Mouse (Mus musculus): ENCODE data around the gene Smagp. TPM values are rescaled to one million over a fixed set of nuclear protein-coding genes. Genes with fewer than 3 reads are reported as not detected.
"Not testable (repeated sequence)": the region's sequence is repeated elsewhere in the genome, so short reads cannot be mapped to it uniquely, and the experiment has no call there.

Smagp gene
- polyA plus RNA-seq, 1 experiment from 2014 or later = 2.4 TPM

DNA sequence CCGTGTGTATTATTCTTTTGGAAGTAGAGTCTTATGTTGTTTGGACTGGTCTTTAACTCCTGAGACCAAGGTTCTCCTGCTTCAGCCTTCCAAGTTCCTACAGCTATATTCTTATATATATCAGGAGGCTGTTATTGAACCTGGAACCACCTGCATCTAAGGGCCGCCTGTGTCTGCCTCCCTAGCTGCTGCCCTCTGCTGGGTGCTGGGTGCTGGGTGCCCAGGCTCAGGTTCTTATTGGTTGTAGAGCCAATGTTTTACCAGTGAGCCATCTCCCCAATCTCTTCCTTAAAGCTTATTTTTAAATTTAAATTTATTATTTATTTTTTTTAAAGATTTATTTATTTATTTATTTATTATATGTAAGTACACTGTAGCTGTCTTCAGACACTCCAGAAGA lies 24.3 kb downstream of the Smagp start:
- Histone ChIP-seq H3K4me1 (replicated peaks; ENCODE audit: control insufficient read depth, insufficient read depth, low read length) (peaks cover 24% of the 10 kb centered on the region), H3K4me2 (ENCODE audit: low read length) (no peak overlapping the region), H3K9ac (replicated peaks; ENCODE audit: low read depth, low read length) (no peak overlapping the region), H3K27ac (ENCODE audit: low read length) (no peak overlapping the region), H3K4me3 (replicated peaks; ENCODE audit: low read length) (no peak overlapping the region), H3K27me3 (replicated peaks; ENCODE audit: control insufficient read depth, insufficient read depth, low read length) (no peaks in the 10 kb centered on the region), H3K36me3 (ENCODE audit: control insufficient read depth, insufficient read depth) (0 out of 2 replicates have a peak, but pooled peaks cover under 1% of the 10 kb centered on the region), H3K9me3 (ENCODE audit: control insufficient read depth, low read length) (no peaks in the 10 kb centered on the region)
- ATAC-seq = no peak
- 67% methylated on average over 2 of the region's 2 CpGs for WGBS

GRCm38 (mm10) chr15:100611951-100612350 lies 24.8 kb downstream of the Smagp start:
- Histone ChIP-seq H3K4me1 (replicated peaks; ENCODE audit: control insufficient read depth, insufficient read depth, low read length) (peaks cover 22% of the 10 kb centered on the region), H3K9ac (replicated peaks; ENCODE audit: low read depth, low read length) (no peak overlapping the region), H3K4me3 (replicated peaks; ENCODE audit: low read length) (no peak overlapping the region), H3K36me3 (ENCODE audit: control insufficient read depth, insufficient read depth) (no peaks in the 10 kb centered on the region), H3K4me2 (ENCODE audit: low read length) (no peak overlapping the region), H3K27ac (ENCODE audit: low read length) (no peak overlapping the region), H3K27me3 (replicated peaks; ENCODE audit: control insufficient read depth, insufficient read depth, low read length) (no peaks in the 10 kb centered on the region), H3K9me3 (ENCODE audit: control insufficient read depth, low read length) (no peaks in the 10 kb centered on the region)
- no peak for ATAC-seq
- WGBS = 84% methylated on average over 7 of the region's 7 CpGs

DNA sequence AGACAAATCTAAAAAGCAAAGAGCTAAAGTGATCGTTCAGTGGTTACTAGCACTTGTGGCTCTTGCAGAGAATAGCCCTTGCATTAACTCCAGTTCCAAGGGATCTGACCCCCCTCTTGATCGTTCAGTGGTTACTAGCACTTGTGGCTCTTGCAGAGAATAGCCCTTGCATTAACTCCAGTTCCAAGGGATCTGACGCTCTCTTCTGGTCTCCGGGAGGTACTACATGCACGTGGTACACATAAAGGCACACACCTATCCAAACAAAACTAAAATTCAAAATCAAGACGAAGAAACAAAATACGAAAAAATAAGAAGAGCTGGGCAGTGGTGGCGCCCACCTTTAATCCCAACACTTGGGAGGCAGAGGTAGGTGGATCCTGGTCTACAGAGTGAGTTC lies 30.1 kb downstream of the Smagp start:
- H3K4me1 ChIP-seq (replicated peaks; ENCODE audit: control insufficient read depth, insufficient read depth, low read length); H3K9ac ChIP-seq (replicated peaks; ENCODE audit: low read depth, low read length); H3K9me3 ChIP-seq (ENCODE audit: control insufficient read depth, low read length); H3K4me2 ChIP-seq (ENCODE audit: low read length); H3K4me3 ChIP-seq (replicated peaks; ENCODE audit: low read length); H3K27me3 ChIP-seq (replicated peaks; ENCODE audit: control insufficient read depth, insufficient read depth, low read length); ATAC-seq; H3K27ac ChIP-seq (ENCODE audit: low read length); H3K36me3 ChIP-seq (ENCODE audit: control insufficient read depth, insufficient read depth): not testable (repeated sequence)
- WGBS = 93% methylated on average over 8 of the region's 8 CpGs

DNA sequence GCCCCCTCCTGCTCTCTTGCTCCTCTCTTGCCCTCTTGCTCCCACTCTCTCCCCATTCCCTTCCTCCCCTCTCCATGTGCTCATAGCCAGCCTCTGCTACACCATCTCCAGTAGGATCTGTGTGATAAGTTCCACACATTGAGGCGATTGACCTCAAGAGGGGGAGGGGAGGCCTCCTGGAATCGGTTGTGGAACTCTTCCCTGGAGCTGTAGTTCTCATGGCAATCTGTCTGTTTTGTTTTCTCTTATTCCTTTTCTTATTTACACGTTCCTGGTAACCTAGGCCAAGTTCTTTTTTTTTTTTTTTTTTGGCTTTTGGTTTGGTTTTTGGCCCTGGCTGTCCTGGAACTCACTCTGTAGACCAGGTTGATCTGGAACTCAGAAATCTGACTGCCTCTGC lies 35.1 kb downstream of the Smagp start:
- H3K4me2 ChIP-seq (ENCODE audit: low read length) = no peak overlapping the region
- no peak overlapping the region for H3K9ac ChIP-seq (replicated peaks; ENCODE audit: low read depth, low read length)
- no peaks in the 10 kb centered on the region for H3K9me3 ChIP-seq (ENCODE audit: control insufficient read depth, low read length)
- no peak overlapping the region for H3K4me3 ChIP-seq (replicated peaks; ENCODE audit: low read length)
- no peaks in the 10 kb centered on the region for H3K36me3 ChIP-seq (ENCODE audit: control insufficient read depth, insufficient read depth)
- 62% methylated on average over 3 of the region's 3 CpGs for WGBS
- ATAC-seq = no peak
- H3K27ac ChIP-seq (ENCODE audit: low read length) = no peak overlapping the region
- peaks cover 19% of the 10 kb centered on the region for H3K4me1 ChIP-seq (replicated peaks; ENCODE audit: control insufficient read depth, insufficient read depth, low read length)
- H3K27me3 ChIP-seq (replicated peaks; ENCODE audit: control insufficient read depth, insufficient read depth, low read length) = no peaks in the 10 kb centered on the region

DNA sequence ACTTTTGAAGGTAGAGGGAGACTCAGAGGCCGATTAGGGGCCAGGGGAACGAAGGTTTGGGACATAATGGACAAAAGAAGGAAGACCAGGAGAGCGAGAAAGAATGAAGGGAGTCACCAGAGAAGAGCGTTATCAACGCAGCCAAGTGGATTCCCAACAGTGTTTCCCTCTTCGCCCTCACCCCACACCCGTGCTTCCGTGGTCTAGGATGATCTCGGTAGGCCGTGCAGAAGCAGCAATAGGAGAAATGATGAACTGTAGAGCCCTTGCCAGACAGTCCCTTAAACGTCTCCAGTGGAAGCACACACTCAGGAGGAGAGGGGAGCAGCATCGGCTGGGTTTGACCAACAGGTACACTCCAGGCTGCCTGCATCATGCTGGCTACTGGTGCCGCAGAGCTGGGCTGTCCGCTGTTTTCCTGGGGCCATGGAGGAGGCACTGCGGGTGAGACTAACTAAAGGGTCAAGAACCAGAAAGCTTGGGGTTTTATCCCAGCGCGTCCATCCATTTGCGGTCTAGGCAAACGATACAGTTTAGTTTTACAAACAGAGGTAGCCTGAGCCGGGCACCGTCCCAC lies 36.0 kb downstream of the Smagp start:
- Histone ChIP-seq H3K36me3 (ENCODE audit: control insufficient read depth, insufficient read depth) (0 out of 2 replicates have a peak, but pooled peaks cover 2% of the 10 kb centered on the region), H3K27ac (ENCODE audit: low read length) (no peak overlapping the region), H3K4me2 (ENCODE audit: low read length) (peak overlapping the region; percentile 70), H3K9ac (replicated peaks; ENCODE audit: low read depth, low read length) (no peak overlapping the region), H3K4me1 (replicated peaks; ENCODE audit: control insufficient read depth, insufficient read depth, low read length) (peaks cover 19% of the 10 kb centered on the region), H3K4me3 (replicated peaks; ENCODE audit: low read length) (no peak overlapping the region; the same call in 1 of the 2 replicates), H3K9me3 (ENCODE audit: control insufficient read depth, low read length) (no peaks in the 10 kb centered on the region), H3K27me3 (replicated peaks; ENCODE audit: control insufficient read depth, insufficient read depth, low read length) (no peaks in the 10 kb centered on the region)
- ATAC-seq = no peak
- 28% methylated on average over 21 of the region's 21 CpGs for WGBS

- ATAC-seq = peak; percentile 62
- 2% methylated on average over 35 of the region's 35 CpGs for WGBS
- 0 out of 2 replicates have a peak, but pooled peaks cover 2% of the 10 kb centered on the region for H3K36me3 ChIP-seq (ENCODE audit: control insufficient read depth, insufficient read depth)
- H3K4me2 ChIP-seq (ENCODE audit: low read length) = peak overlapping the region; percentile 70
- no peaks in the 10 kb centered on the region for H3K9me3 ChIP-seq (ENCODE audit: control insufficient read depth, low read length)
- peak overlapping the region; percentile 94 for H3K9ac ChIP-seq (replicated peaks; ENCODE audit: low read depth, low read length)
- H3K4me1 ChIP-seq (replicated peaks; ENCODE audit: control insufficient read depth, insufficient read depth, low read length) = peaks cover 15% of the 10 kb centered on the region
- H3K4me3 ChIP-seq (replicated peaks; ENCODE audit: low read length) = peak overlapping the region; percentile 69
- H3K27ac ChIP-seq (ENCODE audit: low read length) = peak overlapping the region; percentile 85
- no peaks in the 10 kb centered on the region for H3K27me3 ChIP-seq (replicated peaks; ENCODE audit: control insufficient read depth, insufficient read depth, low read length)
These were observed 36.6 kb downstream of the Smagp start for GRCm38 (mm10) chr15:100600047-100600695.

GRCm38 (mm10) chr15:100599276-100600046 lies 37.3 kb downstream of the Smagp start, which contains the start of gene Pou6f1:
Gene Pou6f1 (minus strand): TSS chr15:100599984.
- peak within 1 kb of the TSS; percentile 85 for H3K27ac ChIP-seq (ENCODE audit: low read length)
- no peaks in the 10 kb centered on the region for H3K9me3 ChIP-seq (ENCODE audit: control insufficient read depth, low read length)
- peak within 1 kb of the TSS; percentile 94 for H3K9ac ChIP-seq (replicated peaks; ENCODE audit: low read depth, low read length)
- 0 out of 2 replicates have a peak, but pooled peaks cover 2% of the 10 kb centered on the region for H3K36me3 ChIP-seq (ENCODE audit: control insufficient read depth, insufficient read depth)
- peak within 1 kb of the TSS; percentile 70 for H3K4me2 ChIP-seq (ENCODE audit: low read length)
- WGBS = under 1% methylated on average over 70 of the region's 76 CpGs
- H3K4me3 ChIP-seq (replicated peaks; ENCODE audit: low read length) = peak within 1 kb of the TSS; percentile 69
- peak; percentile 66 for ATAC-seq
- H3K4me1 ChIP-seq (replicated peaks; ENCODE audit: control insufficient read depth, insufficient read depth, low read length) = peaks cover 12% of the 10 kb centered on the region
- H3K27me3 ChIP-seq (replicated peaks; ENCODE audit: control insufficient read depth, insufficient read depth, low read length) = no peaks in the 10 kb centered on the region

GRCm38 (mm10) chr15:100598883-100599275 lies 37.9 kb downstream of the Smagp start:
- Histone ChIP-seq H3K4me3 (replicated peaks; ENCODE audit: low read length) (peak overlapping the region; percentile 69), H3K27me3 (replicated peaks; ENCODE audit: control insufficient read depth, insufficient read depth, low read length) (no peaks in the 10 kb centered on the region)
- 2% methylated on average over 12 of the region's 12 CpGs for WGBS

DNA sequence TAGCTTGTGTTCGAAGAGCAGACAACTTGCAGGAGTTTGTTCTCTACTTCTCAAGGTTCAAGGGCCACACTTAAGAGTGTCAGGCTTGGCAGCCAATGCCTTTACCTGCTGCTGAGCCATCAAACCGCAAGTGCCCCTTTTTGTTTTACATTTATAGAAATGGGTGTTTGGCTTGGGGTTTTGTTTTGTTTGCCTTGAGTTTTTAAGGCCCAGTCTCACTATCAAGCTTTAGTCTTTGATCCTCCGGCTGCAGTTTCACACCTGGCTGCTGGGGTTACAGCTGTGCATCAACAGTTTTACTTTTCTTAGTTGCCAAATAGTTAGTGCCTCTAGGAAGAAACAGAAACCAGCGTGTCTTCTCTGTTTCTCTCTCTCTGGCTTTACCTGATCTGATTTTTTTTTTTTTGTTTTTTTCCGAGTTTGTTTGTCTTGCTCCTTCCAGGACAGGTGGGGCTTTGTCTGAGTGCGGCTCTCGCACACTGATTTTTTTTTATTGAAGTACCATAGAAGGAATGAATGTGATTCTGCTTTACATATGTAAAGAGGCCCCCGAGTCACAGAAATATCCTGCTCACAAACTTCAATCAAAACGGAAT lies 38.4 kb downstream of the Smagp start:
- ATAC-seq = no peak
- H3K9me3 ChIP-seq (ENCODE audit: control insufficient read depth, low read length) = no peaks in the 10 kb centered on the region
- H3K9ac ChIP-seq (replicated peaks; ENCODE audit: low read depth, low read length) = peak overlapping the region; percentile 94
- 33% methylated on average over 9 of the region's 9 CpGs for WGBS
- peaks cover 11% of the 10 kb centered on the region for H3K4me1 ChIP-seq (replicated peaks; ENCODE audit: control insufficient read depth, insufficient read depth, low read length)
- H3K36me3 ChIP-seq (ENCODE audit: control insufficient read depth, insufficient read depth) = 0 out of 2 replicates have a peak, but pooled peaks cover 2% of the 10 kb centered on the region
- H3K4me3 ChIP-seq (replicated peaks; ENCODE audit: low read length) = peak overlapping the region; percentile 69
- peak overlapping the region; percentile 70 for H3K4me2 ChIP-seq (ENCODE audit: low read length)
- H3K27me3 ChIP-seq (replicated peaks; ENCODE audit: control insufficient read depth, insufficient read depth, low read length) = no peaks in the 10 kb centered on the region
- peak overlapping the region; percentile 85 for H3K27ac ChIP-seq (ENCODE audit: low read length)

More at GRCm38 (mm10) chr15:100598883-100599275, 37.9 kb downstream of the Smagp start:
- peak overlapping the region; percentile 85 for H3K27ac ChIP-seq (ENCODE audit: low read length)
- H3K36me3 ChIP-seq (ENCODE audit: control insufficient read depth, insufficient read depth) = 0 out of 2 replicates have a peak, but pooled peaks cover 2% of the 10 kb centered on the region
- H3K9ac ChIP-seq (replicated peaks; ENCODE audit: low read depth, low read length) = peak overlapping the region; percentile 94
- no peaks in the 10 kb centered on the region for H3K9me3 ChIP-seq (ENCODE audit: control insufficient read depth, low read length)
- peak overlapping the region; percentile 70 for H3K4me2 ChIP-seq (ENCODE audit: low read length)
- H3K4me1 ChIP-seq (replicated peaks; ENCODE audit: control insufficient read depth, insufficient read depth, low read length) = peaks cover 11% of the 10 kb centered on the region
- ATAC-seq = peak; percentile 68

Measured in forebrain, embryonic 16.5 days (tissue).